Mouse (Mus musculus) heart, postnatal 36 days (tissue): ENCODE measurements around the gene Fbxw4. TPM values are rescaled to one million over a fixed set of nuclear protein-coding genes. Genes with fewer than 3 reads are reported as not detected.

Source experiments
- DNase-seq, 2 experiments: peaks; one replicate each; pipeline ENCODE4 v3.0.0; 2021 to 2022
- intact Hi-C: fragments of 180-260 bp; cut with DNase I; formaldehyde crosslinking; loops from one replicate; pipeline ENCODE4 v1.15.1; 2025
- total RNA-seq, 2 experiments: library from RNA; stranded (reverse); gene quantifications; 2 replicates each; pipeline ENCODE4 v1.2.3; 2021

Fbxw4 gene
- 10 to 100 TPM; 28.1 to 29.4 TPM for total RNA-seq

- intact Hi-C loops: loop anchor here (2.0 kb wide), 1 partner anchor 87 kb away; no protein-coding TSS in a partner anchor
Observed at GRCm38 (mm10) chr19:45659738-45660502, at the start of gene Fbxw4. Fbxw4 (minus strand) TSS chr19:45660312.

GRCm38 (mm10) chr19:45708704-45709103, 48.6 kb upstream of the Fbxw4 start:
- DNase-seq: no peak
- intact Hi-C loops: no loop called here

More at GRCm38 (mm10) chr19:45659738-45660502, at the start of gene Fbxw4:
- peak; percentile 74 to 89 for DNase-seq

GRCm38 (mm10) chr19:45696281-45696600, 36.1 kb upstream of the Fbxw4 start:
- intact Hi-C loops: no loop called here
- peak in 1 of 2 experiments; percentile 15 for DNase-seq

GRCm38 (mm10) chr19:45695496-45696280, 35.6 kb upstream of the Fbxw4 start:
- intact Hi-C loops: no loop called here
- DNase-seq: peak; percentile 28 to 52

GRCm38 (mm10) chr19:45694056-45694455, 33.9 kb upstream of the Fbxw4 start:
- DNase-seq: no peak

GRCm38 (mm10) chr19:45692211-45692610, 32.1 kb upstream of the Fbxw4 start:
- intact Hi-C loops: no loop called here
- DNase-seq: no peak

More at GRCm38 (mm10) chr19:45694056-45694455, 33.9 kb upstream of the Fbxw4 start:
- intact Hi-C loops: no loop called here

GRCm38 (mm10) chr19:45691001-45691535, 31.0 kb upstream of the Fbxw4 start:
- intact Hi-C loops: no loop called here
- DNase-seq: no peak

- intact Hi-C loops: no loop called here
- DNase-seq: no peak
Observed at GRCm38 (mm10) chr19:45687001-45687400, 26.9 kb upstream of the Fbxw4 start.

GRCm38 (mm10) chr19:45683676-45684075, 23.6 kb upstream of the Fbxw4 start:
- intact Hi-C loops: no loop called here
- no peak for DNase-seq

GRCm38 (mm10) chr19:45680495-45681130, 20.5 kb upstream of the Fbxw4 start:
- DNase-seq: no peak
- intact Hi-C loops: no loop called here

- intact Hi-C loops: no loop called here
- no peak for DNase-seq
Observed at GRCm38 (mm10) chr19:45676723-45677269, 16.7 kb upstream of the Fbxw4 start.

GRCm38 (mm10) chr19:45675720-45676581, 15.8 kb upstream of the Fbxw4 start:
- DNase-seq: peak; percentile 11 to 44
- intact Hi-C loops: no loop called here

- intact Hi-C loops: no loop called here
- DNase-seq: no peak
Observed at GRCm38 (mm10) chr19:45675196-45675595, 15.1 kb upstream of the Fbxw4 start.

GRCm38 (mm10) chr19:45672971-45673370, 12.9 kb upstream of the Fbxw4 start:
- intact Hi-C loops: no loop called here
- DNase-seq: no peak

- intact Hi-C loops: no loop called here
- no peak for DNase-seq
Observed at GRCm38 (mm10) chr19:45668986-45669385, 8.9 kb upstream of the Fbxw4 start.

- intact Hi-C loops: no loop called here
- no peak for DNase-seq
Observed at GRCm38 (mm10) chr19:45663851-45664250, 3.7 kb upstream of the Fbxw4 start.

- no peak for DNase-seq
- intact Hi-C loops: loop anchor here (2.0 kb wide), 1 partner anchor 86 kb away; no protein-coding TSS in a partner anchor
Observed at GRCm38 (mm10) chr19:45660503-45660790, 335 bp upstream of the Fbxw4 start.

GRCm38 (mm10) chr19:45659301-45659737, 793 bp downstream of the Fbxw4 start:
- no peak for DNase-seq

GRCm38 (mm10) chr19:45658556-45659268, 1.4 kb downstream of the Fbxw4 start:
- no peak for DNase-seq
- intact Hi-C loops: no loop called here

More at GRCm38 (mm10) chr19:45659301-45659737, 793 bp downstream of the Fbxw4 start:
- intact Hi-C loops: no loop called here
